Mouse (Mus musculus): ENCODE results near the gene Tnfaip1.

Tnfaip1 gene

GRCm38 (mm10) chr11:78501529-78501928 lies 34.6 kb downstream of the Tnfaip1 start:
- in situ Hi-C loops (cut with MboI; ENCODE audit: low sequenced_read_pairs) = no loop called here

DNA sequence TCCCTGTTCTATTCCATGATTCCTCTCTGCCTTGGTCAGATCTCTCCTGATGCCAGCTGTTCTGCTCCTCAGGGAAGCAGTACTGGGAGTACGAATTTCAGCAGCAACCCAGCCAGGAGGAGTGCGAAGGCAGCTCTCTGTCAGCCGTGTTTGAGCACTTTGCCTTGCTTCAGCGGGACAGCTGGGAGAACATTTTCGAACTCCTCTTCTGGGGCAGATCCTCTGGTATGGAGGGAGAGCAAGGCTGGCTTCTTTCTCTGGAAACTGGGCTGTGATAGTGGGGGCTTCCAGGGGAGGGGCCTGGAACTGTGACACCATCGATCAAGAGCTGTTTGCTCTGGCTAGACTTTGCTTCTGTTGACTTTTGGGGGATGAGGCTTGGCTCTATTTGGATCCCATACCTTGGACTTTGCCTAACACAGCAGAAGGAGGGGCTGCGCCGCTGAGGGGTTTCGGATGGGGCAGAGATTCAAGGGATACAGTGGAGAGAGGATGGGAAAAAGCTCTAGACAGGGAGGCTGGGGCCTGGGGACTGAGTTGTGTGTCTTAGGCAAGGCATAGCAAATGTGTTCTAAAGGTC lies 35.4 kb downstream of the Tnfaip1 start:
- in situ Hi-C loops (cut with MboI; ENCODE audit: low sequenced_read_pairs) = no loop called here

DNA sequence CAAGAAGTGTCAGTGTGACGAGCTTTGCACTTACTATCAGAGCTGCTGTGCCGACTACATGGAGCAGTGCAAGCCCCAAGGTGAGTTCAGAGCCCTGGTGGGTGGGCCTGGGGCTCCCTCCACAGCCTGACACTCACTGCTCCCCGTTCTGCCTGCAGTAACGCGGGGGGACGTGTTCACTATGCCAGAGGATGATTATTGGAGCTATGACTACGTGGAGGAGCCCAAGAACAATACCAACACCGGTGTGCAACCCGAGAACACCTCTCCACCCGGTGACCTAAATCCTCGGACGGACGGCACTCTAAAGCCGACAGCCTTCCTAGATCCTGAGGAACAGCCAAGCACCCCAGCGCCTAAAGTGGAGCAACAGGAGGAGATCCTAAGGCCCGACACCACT lies 36.6 kb downstream of the Tnfaip1 start:
- in situ Hi-C loops (cut with MboI; ENCODE audit: low sequenced_read_pairs) = no loop called here

DNA sequence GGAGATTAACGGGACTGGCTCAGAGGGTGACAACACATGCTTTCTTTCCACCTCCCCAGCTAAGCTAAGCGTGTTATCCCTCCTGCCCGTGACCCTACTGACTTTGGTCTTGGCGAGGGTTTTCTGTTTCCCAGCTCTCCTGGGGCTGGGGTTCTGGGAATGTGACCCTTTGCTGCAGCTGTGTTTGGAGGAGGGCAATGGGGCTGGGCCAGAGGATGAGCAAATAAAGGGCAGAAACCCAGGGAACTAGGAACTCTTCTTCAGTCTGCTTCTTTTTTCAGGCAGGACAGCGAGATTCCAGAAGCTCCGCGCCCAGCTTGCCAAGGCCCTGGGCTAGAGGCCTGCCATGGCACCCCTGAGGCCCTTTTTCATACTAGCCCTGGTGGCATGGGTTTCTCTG lies 37.1 kb downstream of the Tnfaip1 start, which contains the start of gene Vtn:
TSS of gene Vtn (plus strand) at position 88 of the 400 bp plus-strand sequence.
- in situ Hi-C loops (cut with MboI; ENCODE audit: low sequenced_read_pairs) = no loop called here

GRCm38 (mm10) chr11:78497544-78498522 lies 38.3 kb downstream of the Tnfaip1 start, which contains the start of gene Sarm1:
TSS of gene Sarm1 (minus strand) at chr11:78497754.
- in situ Hi-C loops (cut with MboI; ENCODE audit: low sequenced_read_pairs) = no loop called here

DNA sequence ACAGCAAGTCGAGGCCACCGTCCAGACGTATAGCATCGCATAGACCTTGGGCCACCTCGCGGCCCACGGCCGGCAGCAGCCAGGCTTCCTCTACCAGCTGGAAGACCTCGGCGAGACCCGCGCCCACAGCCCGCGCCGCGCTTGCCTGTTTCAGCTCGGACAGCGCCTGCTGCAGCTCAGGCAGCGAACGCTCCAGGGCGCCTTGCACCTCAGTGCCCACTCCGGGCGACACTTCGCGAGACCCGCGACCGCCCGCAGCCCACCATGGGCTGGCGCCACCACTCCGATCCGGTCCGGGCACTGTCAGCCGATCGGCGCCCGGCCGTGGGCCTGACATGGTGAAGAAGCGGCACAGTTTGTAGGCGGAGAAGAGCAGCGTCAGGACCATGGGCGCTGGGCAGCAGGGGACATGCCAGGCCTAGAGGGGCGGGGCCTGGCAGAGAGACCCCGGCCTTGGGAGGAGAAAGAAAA lies 39.0 kb downstream of the Tnfaip1 start:
- in situ Hi-C loops (cut with MboI; ENCODE audit: low sequenced_read_pairs) = no loop called here

DNA sequence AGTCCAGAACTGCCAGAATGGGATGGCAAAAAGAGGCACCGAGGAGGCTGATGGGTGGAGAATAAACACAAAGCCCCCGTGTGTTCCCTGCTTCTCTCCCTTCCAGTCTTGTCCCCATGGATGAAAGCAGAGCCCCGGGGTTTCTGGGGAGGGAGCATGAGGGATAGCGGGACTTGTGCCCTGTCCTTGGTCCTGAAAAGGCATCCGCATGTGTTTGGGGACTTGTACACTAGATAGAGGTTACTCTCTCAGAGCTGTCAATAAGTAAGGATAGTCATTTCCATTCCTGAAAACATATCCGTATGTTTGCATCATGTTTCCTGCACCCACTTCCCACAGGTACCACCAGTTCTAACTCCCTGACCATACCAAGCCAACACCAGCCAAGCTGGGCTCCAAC lies 40.2 kb downstream of the Tnfaip1 start:
- in situ Hi-C loops (cut with MboI; ENCODE audit: low sequenced_read_pairs) = no loop called here

DNA sequence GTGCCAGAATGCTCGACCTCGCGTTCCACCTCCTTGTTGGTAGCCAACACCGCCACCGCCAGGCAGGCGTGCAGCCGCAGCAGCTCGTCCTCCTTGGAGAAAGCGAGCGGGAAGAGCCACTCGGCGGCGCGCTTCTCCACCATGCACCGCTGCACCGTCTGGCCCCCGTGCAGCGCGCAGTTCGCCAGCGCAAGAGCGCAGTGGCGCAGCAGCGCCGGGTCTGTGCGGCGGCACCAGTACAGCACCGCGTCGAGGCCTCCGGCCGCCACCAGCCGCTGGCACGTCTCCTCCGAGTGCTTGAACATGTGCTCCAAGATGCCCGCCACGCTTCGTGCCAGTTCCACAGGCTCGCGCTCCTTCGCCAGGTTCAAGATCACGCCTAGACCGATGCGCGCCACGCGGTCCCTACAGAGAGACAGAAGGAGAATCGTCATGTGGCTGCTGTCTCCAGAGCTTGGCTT lies 45.3 kb downstream of the Tnfaip1 start:
- in situ Hi-C loops (cut with MboI; ENCODE audit: low sequenced_read_pairs) = no loop called here

GRCm38 (mm10) chr11:78488168-78488567 lies 48.0 kb downstream of the Tnfaip1 start:
- in situ Hi-C loops (cut with MboI; ENCODE audit: low sequenced_read_pairs) = no loop called here

DNA sequence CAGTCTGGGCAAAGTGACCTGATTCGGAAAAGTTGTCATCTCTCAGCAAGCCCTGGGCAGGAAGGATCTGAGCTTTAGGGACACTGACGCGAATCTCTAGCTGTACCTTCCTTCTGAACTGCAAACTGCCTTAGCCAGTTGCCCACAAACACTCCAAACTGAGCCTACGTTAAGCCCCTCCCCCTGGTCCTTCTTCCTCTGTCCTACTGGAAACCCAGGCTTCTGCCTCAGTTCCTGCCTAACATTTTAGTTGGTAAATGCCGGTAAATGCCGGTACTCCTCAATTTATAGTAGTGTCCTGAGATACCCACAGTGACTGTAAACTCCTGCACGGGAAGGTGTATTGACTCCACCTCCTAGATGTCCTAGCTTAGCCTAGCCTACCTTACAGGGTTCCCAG lies 52.5 kb downstream of the Tnfaip1 start:
- in situ Hi-C loops (cut with MboI; ENCODE audit: low sequenced_read_pairs) = no loop called here

GRCm38 (mm10) chr11:78475289-78475688 lies 60.8 kb downstream of the Tnfaip1 start:
- in situ Hi-C loops (cut with MboI; ENCODE audit: low sequenced_read_pairs) = no loop called here

Data from CH12F3 (cell line).